Mouse (Mus musculus) ES-E14 (cell line): ENCODE data around the gene Chst3.
"Not testable (repeated sequence)": the region's sequence is repeated elsewhere in the genome, so short reads cannot be mapped to it uniquely, and the experiment has no call there.

Source experiments
- CHD2 ChIP-seq: IDR thresholded peaks from 2 replicates; pipeline ENCODE4 v1.6.1; 2014; ENCODE audit warnings: mild to moderate bottlenecking, low read depth, low read length, inconsistent platforms
- HCFC1 ChIP-seq: IDR thresholded peaks from 2 replicates; pipeline ENCODE4 v1.6.1; 2012; ENCODE audit warnings: low read length, inconsistent platforms, borderline replicate concordance; ENCODE audit not compliant: insufficient read depth
- MAFK ChIP-seq: IDR thresholded peaks from 2 replicates; pipeline ENCODE4 v1.6.1; 2014; ENCODE audit warnings: mild to moderate bottlenecking, low read depth, low read length, inconsistent platforms; ENCODE audit not compliant: insufficient read depth
- ZC3H11A ChIP-seq: IDR thresholded peaks from 2 replicates; pipeline ENCODE4 v1.6.1; 2012; ENCODE audit warnings: low read depth, mild to moderate bottlenecking, inconsistent platforms, low read length, borderline replicate concordance
- ZNF384 ChIP-seq: IDR thresholded peaks from 2 replicates; pipeline ENCODE4 v1.6.1; 2012; ENCODE audit warnings: low read depth, low read length, inconsistent platforms

- not testable (repeated sequence) for TF ChIP-seq MAFK, CHD2, ZC3H11A, HCFC1, ZNF384
These were observed 83.0 kb downstream of the Chst3 start for GRCm38 (mm10) chr10:60136010-60136409.
